Mouse (Mus musculus): ENCODE measurements around the gene Mrgprb2.

The Mrgprb2 gene

GRCm38 (mm10) chr7:48557986-48558385 is at the start of gene Mrgprb2:
Gene Mrgprb2, minus strand, starts transcription at chr7:48558086.
- no peak for DNase-seq (ENCODE audit: low read depth, low spot score)

Data from embryo, embryonic 11.5 days (tissue).